Mouse (Mus musculus) myocyte (in vitro differentiated cells): ENCODE measurements around the gene Slco2b1.

Experiments
- CEBPB ChIP-seq: IDR thresholded peaks from 2 replicates; pipeline ENCODE4 v1.6.1; 2011; ENCODE audit warnings: mild to moderate bottlenecking, moderate library complexity; ENCODE audit not compliant: poor library complexity, insufficient read depth, severe bottlenecking
- E2F4 ChIP-seq: IDR thresholded peaks from one replicate; pipeline ENCODE4 v1.6.1; 2011; ENCODE audit warnings: mild to moderate bottlenecking, control low read depth, moderate library complexity; ENCODE audit not compliant: insufficient read depth
- MAX ChIP-seq: IDR thresholded peaks from one replicate; pipeline ENCODE4 v1.6.1; 2011; ENCODE audit warnings: low read depth, mild to moderate bottlenecking, control low read depth
- MYOG ChIP-seq, 3 experiments: IDR thresholded peaks; one replicate each; pipeline ENCODE4 v1.6.1; 2011; ENCODE audit warnings: control low read depth in 2 of 3, low read depth in 2 of 3, mild to moderate bottlenecking in 2 of 3; ENCODE audit not compliant: insufficient read length in 2 of 3, control insufficient read depth in 1 of 3, insufficient read depth in 1 of 3
- POLR2A ChIP-seq: IDR thresholded peaks from one replicate; pipeline ENCODE4 v1.6.1; 2011; ENCODE audit warnings: low read depth, mild to moderate bottlenecking, control low read depth, moderate library complexity; ENCODE audit not compliant: insufficient read length
- POLR2AphosphoS2 ChIP-seq: IDR thresholded peaks from one replicate; pipeline ENCODE4 v1.6.1; 2011; ENCODE audit warnings: low read depth, control low read depth; ENCODE audit not compliant: insufficient read length
- TCF12 ChIP-seq: IDR thresholded peaks from one replicate; pipeline ENCODE4 v1.6.1; 2011; ENCODE audit warnings: mild to moderate bottlenecking, control low read depth; ENCODE audit not compliant: poor library complexity, insufficient read depth, severe bottlenecking
- TCF3 ChIP-seq: IDR thresholded peaks from one replicate; pipeline ENCODE4 v1.6.1; 2011; ENCODE audit warnings: low read depth, control low read depth; ENCODE audit not compliant: insufficient read length
- USF1 ChIP-seq: IDR thresholded peaks from one replicate; pipeline ENCODE4 v1.6.1; 2011; ENCODE audit warnings: low read depth, mild to moderate bottlenecking, control low read depth, moderate library complexity

DNA sequence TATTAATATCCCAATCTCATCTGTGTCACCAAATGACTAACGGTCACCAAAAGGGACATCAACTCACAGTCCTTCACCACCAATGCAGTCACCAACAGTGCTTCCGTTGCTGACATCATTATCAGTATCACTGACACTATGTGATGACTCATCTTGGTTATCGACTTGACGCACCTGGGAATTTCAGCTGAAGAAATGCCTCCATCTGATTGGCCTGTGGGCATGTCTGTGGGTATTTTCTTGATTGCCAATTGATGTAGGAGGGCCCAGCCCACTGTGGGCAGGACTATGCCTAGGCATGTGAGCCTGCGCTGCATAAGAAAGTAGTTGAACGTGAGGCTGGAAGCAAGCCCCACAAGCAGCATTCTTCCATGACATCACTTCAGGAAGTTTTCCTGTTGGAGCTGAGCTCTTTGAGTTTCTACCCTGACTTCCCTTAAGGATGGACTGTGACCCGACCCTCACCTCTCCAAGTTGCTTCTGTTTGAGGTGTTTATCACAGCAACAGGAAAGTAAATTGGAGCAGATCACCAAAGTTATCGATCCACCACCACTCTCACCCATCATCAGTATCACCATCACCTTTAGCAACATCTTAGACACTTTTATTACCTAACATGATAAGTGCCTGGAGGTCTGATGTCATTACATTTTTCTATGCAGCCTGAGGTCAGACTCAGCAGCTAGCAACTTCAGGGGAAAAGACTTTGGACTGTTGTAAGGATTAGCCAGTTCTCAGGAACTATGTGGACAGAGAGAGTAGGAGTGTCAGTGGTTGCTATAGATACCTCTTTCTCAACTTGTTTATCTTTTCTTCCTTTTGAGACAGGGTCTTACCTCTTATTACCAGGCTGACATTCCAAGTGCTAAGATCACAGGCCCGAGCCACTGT lies 39.4 kb downstream of the Slco2b1 start:
- no peak for TF ChIP-seq POLR2AphosphoS2
- no peak for TF ChIP-seq POLR2A
- TF ChIP-seq TCF12: no peak
- no peak for TF ChIP-seq MAX
- TF ChIP-seq TCF3: no peak
- TF ChIP-seq MYOG (IDR thresholded peaks at IDR 0.05; ENCODE audit: control insufficient read depth in 1 of 3, insufficient read depth in 1 of 3, insufficient read length in 2 of 3, low read depth in 2 of 3): no peak
- TF ChIP-seq CEBPB: no peak
- no peak for TF ChIP-seq E2F4
- TF ChIP-seq USF1: no peak
